Mouse (Mus musculus) neural tube, embryonic 15.5 days (tissue): ENCODE results near the gene Mon2. TPM values are rescaled to one million over a fixed set of nuclear protein-coding genes. Genes with fewer than 3 reads are reported as not detected.
A peak's percentile ranks its signal among the peaks of the same experiment; 100 is the strongest.

Source experiments
- ATAC-seq: fragments of 200-750 bp; cut with Nextera tagmentation; 2 replicates; pipeline ENCODE4 v1.8.0; 2017; ENCODE audit warnings: mild to moderate bottlenecking, moderate TSS enrichment, moderate library complexity; ENCODE audit not compliant: low FRiP score
- H3K27ac ChIP-seq: fragments of 300-500 bp; sonication (generic); replicated peaks from 2 replicates; pipeline ENCODE4 v1.5.1; 2015; ENCODE audit warnings: mild to moderate bottlenecking, inconsistent platforms
- H3K27me3 ChIP-seq: fragments of 300-500 bp; sonication (generic); replicated peaks from 2 replicates; pipeline ENCODE4 v1.6.1; 2015; ENCODE audit warnings: inconsistent platforms
- H3K36me3 ChIP-seq: fragments of 300-500 bp; sonication (generic); 2 replicates; pipeline ENCODE4 v1.6.1; 2015; ENCODE audit warnings: inconsistent platforms
- H3K4me1 ChIP-seq: fragments of 300-500 bp; sonication (generic); 2 replicates; pipeline ENCODE4 v1.6.1; 2015; ENCODE audit warnings: inconsistent platforms
- H3K4me2 ChIP-seq: fragments of 300-500 bp; sonication (generic); 2 replicates; pipeline ENCODE4 v1.6.1; 2015; ENCODE audit warnings: inconsistent platforms, mild to moderate bottlenecking, moderate library complexity
- H3K4me3 ChIP-seq: fragments of 300-500 bp; sonication (generic); replicated peaks from 2 replicates; pipeline ENCODE4 v1.5.1; 2015; ENCODE audit warnings: mild to moderate bottlenecking, inconsistent platforms
- H3K9ac ChIP-seq: fragments of 300-500 bp; sonication (generic); replicated peaks from 2 replicates; pipeline ENCODE4 v1.6.1; 2015; ENCODE audit warnings: mild to moderate bottlenecking, inconsistent platforms
- H3K9me3 ChIP-seq: fragments of 300-500 bp; sonication (generic); replicated peaks from 2 replicates; pipeline ENCODE4 v1.6.1; 2016; ENCODE audit warnings: inconsistent platforms
- WGBS: fragments of 180-500 bp; shearing (Covaris S2); methylation state at CpG from one replicate; pipeline ENCODE4 v1.1.7; 2015; ENCODE audit warnings: mixed read lengths; 5-methylcytosine and 5-hydroxymethylcytosine counted together
- polyA plus RNA-seq: library from polyadenylated mRNA; unstranded; fragments of >200 nt; fragmentation: Nextera tagmentation; extraction: Ambion mirVana; gene quantifications from 2 replicates; pipeline ENCODE4 v1.2.1, GENCODE M21; 2015

The Mon2 gene
- 21.0 and 22.8 TPM in 2 replicates for polyA plus RNA-seq

DNA sequence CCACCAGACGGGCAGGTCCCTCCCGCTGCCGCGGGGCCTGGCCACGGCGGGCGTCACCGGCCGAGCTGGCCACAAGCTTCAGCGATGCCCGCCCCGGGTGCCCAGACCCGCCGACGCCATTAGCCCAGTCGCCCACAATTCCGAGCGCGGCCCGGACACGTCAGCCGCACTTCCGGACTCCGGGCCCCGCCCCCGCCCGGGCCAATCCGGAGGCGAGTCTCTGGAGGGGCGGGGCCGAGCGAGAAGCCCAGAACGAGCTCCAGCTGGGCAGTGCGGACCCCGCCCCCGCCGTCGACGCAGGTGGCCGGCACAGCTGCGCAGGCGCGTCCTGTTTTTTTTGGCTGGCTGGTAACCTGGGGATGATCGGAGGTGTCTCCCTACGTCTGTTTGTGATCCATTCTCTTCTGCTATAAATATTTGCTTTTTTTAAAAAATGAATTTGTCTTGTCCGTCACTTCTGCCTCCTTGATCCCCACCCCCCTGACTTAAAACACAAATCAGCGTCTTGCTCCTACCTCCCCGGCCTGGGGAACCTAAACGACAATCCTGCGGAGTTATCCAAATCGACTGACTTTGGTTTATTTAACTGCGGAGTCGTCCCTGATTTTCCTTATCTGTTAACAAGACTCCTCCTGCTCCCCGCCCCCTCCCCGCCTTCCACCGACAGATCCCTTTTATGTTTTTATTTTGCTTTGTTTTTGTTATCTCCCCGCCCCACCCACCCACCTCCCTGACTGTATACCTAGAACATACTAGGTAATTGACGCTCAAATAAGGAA is at the start of gene Mon2:
Gene Mon2 (minus strand): TSS at position 261 of the 779 bp plus-strand sequence.
- Histone ChIP-seq H3K4me1 (peaks cover 23% of the 10 kb centered on the region), H3K4me2 (peak within 1 kb of the TSS; percentile 74), H3K36me3 (peaks cover 13% of the 10 kb centered on the region), H3K9me3 (no peaks in the 10 kb centered on the region), H3K27me3 (no peaks in the 10 kb centered on the region), H3K27ac (peak within 1 kb of the TSS; percentile 87), H3K4me3 (peak within 1 kb of the TSS; percentile 94), H3K9ac (peak within 1 kb of the TSS; percentile 85)
- peak; percentile 100 for ATAC-seq
- WGBS: under 1% methylated on average over 58 of the region's 58 CpGs

GRCm38 (mm10) chr10:123120666-123121392 is 44.5 kb upstream of the Mon2 start:
- Histone ChIP-seq H3K36me3 (peaks cover 76% of the 10 kb centered on the region), H3K4me2 (no peak overlapping the region), H3K4me3 (no peak overlapping the region), H3K27me3 (no peaks in the 10 kb centered on the region), H3K4me1 (no peaks in the 10 kb centered on the region), H3K9ac (no peak overlapping the region), H3K27ac (no peak overlapping the region), H3K9me3 (no peaks in the 10 kb centered on the region)
- no peak for ATAC-seq
- WGBS: 90% methylated on average over 14 of the region's 14 CpGs

DNA sequence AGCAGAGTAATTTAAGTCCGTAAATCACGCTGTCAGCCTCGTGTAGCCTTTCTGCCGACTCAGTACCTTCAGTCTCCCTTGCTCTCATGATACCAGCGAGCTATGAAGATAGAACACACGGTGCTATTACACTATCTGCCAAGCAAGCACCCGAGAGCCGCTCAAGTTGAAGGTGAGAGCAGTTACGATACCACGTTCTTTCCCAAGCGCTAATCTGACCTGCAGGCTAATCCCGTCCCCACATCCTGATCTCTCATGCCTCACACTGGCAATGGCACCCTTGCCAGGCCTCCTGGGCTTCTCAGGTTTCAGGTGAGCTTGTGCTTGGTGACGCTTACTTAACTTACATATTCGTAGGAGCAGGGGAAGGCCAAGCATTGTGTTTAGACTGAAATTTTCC is 40.6 kb upstream of the Mon2 start:
- H3K36me3 ChIP-seq: peaks cover 70% of the 10 kb centered on the region
- H3K9ac ChIP-seq: no peak overlapping the region
- H3K9me3 ChIP-seq: no peaks in the 10 kb centered on the region
- H3K27me3 ChIP-seq: no peaks in the 10 kb centered on the region
- H3K27ac ChIP-seq: no peak overlapping the region
- no peak overlapping the region for H3K4me3 ChIP-seq
- no peak for ATAC-seq
- no peak overlapping the region for H3K4me2 ChIP-seq
- no peaks in the 10 kb centered on the region for H3K4me1 ChIP-seq
- WGBS: 84% methylated on average over 14 of the region's 14 CpGs

DNA sequence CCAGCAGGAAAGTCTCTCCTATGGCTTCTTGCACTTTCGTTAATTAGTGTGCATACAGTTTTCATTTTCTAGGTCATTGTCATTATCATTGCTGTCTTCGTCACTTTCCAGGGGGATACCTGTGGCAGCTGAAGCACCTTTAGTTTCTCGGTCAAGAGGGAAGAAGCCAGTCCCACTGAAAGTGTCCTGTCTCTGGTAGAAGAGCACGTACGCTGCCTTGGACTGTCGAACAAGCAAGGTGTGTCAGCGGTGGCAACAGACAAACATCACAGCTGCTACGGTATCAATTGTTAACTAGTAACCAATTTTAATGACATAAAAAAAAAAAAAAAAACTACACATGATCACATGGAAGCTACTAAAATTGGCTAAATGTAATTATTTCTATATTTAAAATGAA is 37.2 kb upstream of the Mon2 start:
- Histone ChIP-seq H3K9ac (no peak overlapping the region), H3K4me3 (no peak overlapping the region), H3K4me1 (no peaks in the 10 kb centered on the region), H3K27ac (no peak overlapping the region), H3K36me3 (peaks cover 60% of the 10 kb centered on the region), H3K9me3 (no peaks in the 10 kb centered on the region), H3K4me2 (no peak overlapping the region), H3K27me3 (no peaks in the 10 kb centered on the region)
- WGBS: 95% methylated on average over 8 of the region's 8 CpGs
- ATAC-seq: no peak

DNA sequence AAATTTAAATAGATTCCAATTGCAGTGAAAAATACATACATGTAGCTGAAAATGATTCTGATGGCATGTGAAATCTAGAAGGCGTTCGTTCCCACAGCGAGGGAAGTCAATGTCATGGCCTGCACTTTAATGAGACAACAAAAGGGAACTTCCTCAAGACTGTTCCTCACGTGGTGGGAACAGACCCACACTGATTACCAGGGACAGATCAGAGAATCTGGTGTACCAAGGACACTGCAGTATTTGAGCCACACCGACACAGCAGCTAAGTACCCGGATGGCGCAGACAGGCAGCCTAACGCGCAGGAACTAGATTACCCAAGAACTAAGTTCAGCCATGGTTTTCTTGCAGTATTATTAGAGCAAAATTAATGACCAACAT is 36.5 kb upstream of the Mon2 start:
- Histone ChIP-seq H3K4me2 (no peak overlapping the region), H3K4me3 (no peak overlapping the region), H3K36me3 (peaks cover 55% of the 10 kb centered on the region), H3K27ac (no peak overlapping the region), H3K27me3 (no peaks in the 10 kb centered on the region), H3K9ac (no peak overlapping the region), H3K9me3 (no peaks in the 10 kb centered on the region), H3K4me1 (no peaks in the 10 kb centered on the region)
- 92% methylated on average over 9 of the region's 9 CpGs for WGBS
- no peak for ATAC-seq

GRCm38 (mm10) chr10:123112056-123112786 is 35.9 kb upstream of the Mon2 start:
- Histone ChIP-seq H3K27ac (no peak overlapping the region), H3K27me3 (no peaks in the 10 kb centered on the region), H3K4me1 (no peaks in the 10 kb centered on the region), H3K4me2 (no peak overlapping the region), H3K9me3 (no peaks in the 10 kb centered on the region), H3K36me3 (peaks cover 53% of the 10 kb centered on the region), H3K9ac (no peak overlapping the region), H3K4me3 (no peak overlapping the region)
- no peak for ATAC-seq
- 88% methylated on average over 11 of the region's 11 CpGs for WGBS

DNA sequence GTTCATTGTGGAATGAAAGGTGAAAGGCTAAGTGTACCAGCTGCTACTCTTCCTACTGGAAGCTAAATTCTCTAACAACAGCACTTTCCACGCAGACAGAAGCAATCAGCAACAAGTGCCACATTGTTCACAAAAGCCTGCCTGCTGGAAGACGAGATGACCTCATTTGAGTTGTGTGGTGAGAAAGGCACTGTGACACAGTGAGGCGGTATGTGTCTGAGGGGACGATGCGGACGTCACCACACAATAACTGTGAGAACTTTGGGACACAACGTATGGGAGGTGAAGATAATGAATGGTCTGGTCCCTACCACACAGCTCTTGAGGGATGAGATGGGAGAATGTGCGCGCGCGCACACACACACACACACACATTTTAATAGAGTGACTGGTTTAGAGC is 34.2 kb upstream of the Mon2 start:
- WGBS: 69% methylated on average over 11 of the region's 11 CpGs
- H3K9me3 ChIP-seq: no peaks in the 10 kb centered on the region
- no peak overlapping the region for H3K9ac ChIP-seq
- no peaks in the 10 kb centered on the region for H3K27me3 ChIP-seq
- H3K4me2 ChIP-seq: no peak overlapping the region
- H3K36me3 ChIP-seq: peaks cover 37% of the 10 kb centered on the region
- no peak overlapping the region for H3K4me3 ChIP-seq
- ATAC-seq: no peak
- no peak overlapping the region for H3K27ac ChIP-seq
- no peaks in the 10 kb centered on the region for H3K4me1 ChIP-seq

DNA sequence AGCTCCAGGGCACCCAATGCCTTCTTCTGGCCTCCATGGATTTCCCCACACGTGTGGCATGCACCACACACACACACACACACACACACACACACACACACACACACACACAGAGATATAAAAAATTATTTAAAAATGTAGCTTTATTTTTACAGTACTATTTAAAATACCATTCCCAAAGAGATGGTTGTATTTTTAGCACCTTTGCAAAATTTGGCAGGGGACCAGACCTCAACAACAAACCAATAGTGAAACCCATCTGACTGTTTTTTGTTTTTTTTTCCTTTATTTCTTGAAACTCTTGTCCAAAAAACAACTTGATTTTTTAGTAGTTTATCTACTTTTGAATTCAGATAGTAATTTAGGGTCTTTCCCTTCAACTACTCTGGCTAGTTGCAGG is 32.2 kb upstream of the Mon2 start:
- no peak for ATAC-seq
- H3K27me3 ChIP-seq: no peaks in the 10 kb centered on the region
- H3K4me3 ChIP-seq: no peak overlapping the region
- H3K4me1 ChIP-seq: no peaks in the 10 kb centered on the region
- H3K36me3 ChIP-seq: peaks cover 22% of the 10 kb centered on the region
- no peak overlapping the region for H3K27ac ChIP-seq
- 92% methylated on average over 1 of the region's 1 CpGs for WGBS
- no peak overlapping the region for H3K4me2 ChIP-seq
- no peaks in the 10 kb centered on the region for H3K9me3 ChIP-seq
- H3K9ac ChIP-seq: no peak overlapping the region

GRCm38 (mm10) chr10:123108121-123108520 is 31.8 kb upstream of the Mon2 start:
- 88% methylated on average over 5 of the region's 5 CpGs for WGBS
- Histone ChIP-seq H3K4me3 (no peak overlapping the region), H3K4me1 (no peaks in the 10 kb centered on the region), H3K4me2 (no peak overlapping the region), H3K36me3 (peaks cover 22% of the 10 kb centered on the region), H3K27ac (no peak overlapping the region), H3K9ac (no peak overlapping the region), H3K27me3 (no peaks in the 10 kb centered on the region), H3K9me3 (no peaks in the 10 kb centered on the region)
- no peak for ATAC-seq

DNA sequence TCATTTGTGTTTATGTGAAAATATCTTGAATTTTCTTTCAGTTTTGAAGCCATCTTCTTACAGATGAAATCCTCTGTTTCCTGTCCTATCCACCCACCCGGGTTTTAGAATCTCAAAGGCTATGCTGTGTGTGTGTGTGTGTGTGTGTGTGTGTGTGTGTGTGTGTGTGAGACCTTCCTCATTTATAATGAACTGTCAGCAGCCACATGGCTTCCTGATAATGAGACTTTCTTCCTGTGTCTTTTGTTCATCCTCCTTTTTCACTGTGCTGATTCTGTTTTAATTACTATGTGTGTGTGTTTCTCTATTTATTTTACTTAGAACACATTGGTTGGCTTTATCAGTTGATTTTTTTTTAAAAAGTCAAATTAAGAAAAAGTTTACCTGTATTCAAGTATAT is 25.0 kb upstream of the Mon2 start:
- no peaks in the 10 kb centered on the region for H3K4me1 ChIP-seq
- no peak overlapping the region for H3K27ac ChIP-seq
- no peaks in the 10 kb centered on the region for H3K27me3 ChIP-seq
- H3K9ac ChIP-seq: no peak overlapping the region
- 95% methylated on average over 1 of the region's 1 CpGs for WGBS
- no peaks in the 10 kb centered on the region for H3K9me3 ChIP-seq
- no peak overlapping the region for H3K4me2 ChIP-seq
- H3K4me3 ChIP-seq: no peak overlapping the region
- ATAC-seq: no peak
- H3K36me3 ChIP-seq: no peaks in the 10 kb centered on the region

GRCm38 (mm10) chr10:123100584-123100983 is 24.3 kb upstream of the Mon2 start:
- H3K4me2 ChIP-seq: no peak overlapping the region
- no peak overlapping the region for H3K4me3 ChIP-seq
- H3K27me3 ChIP-seq: no peaks in the 10 kb centered on the region
- ATAC-seq: no peak
- no peaks in the 10 kb centered on the region for H3K4me1 ChIP-seq
- no peak overlapping the region for H3K9ac ChIP-seq
- no peaks in the 10 kb centered on the region for H3K9me3 ChIP-seq
- 83% methylated on average over 2 of the region's 2 CpGs for WGBS
- H3K27ac ChIP-seq: no peak overlapping the region
- no peaks in the 10 kb centered on the region for H3K36me3 ChIP-seq
